ENCODE assay signal across 18 mouse cellular contexts in genomic region chr10:93287551-93288145, GRCm38 (mm10). TPM values are rescaled to one million over a fixed set of nuclear protein-coding genes. Genes with fewer than 3 reads are reported as not detected.
DNase-seq lines count a peak whose midpoint lies in the region; ATAC-seq and TF ChIP-seq lines count a peak whose summit lies in the region.
"Had no signal": no experiment of that assay in that cellular context is flagged by ENCODE, and none has a peak within 500 bp of the region (broad histone marks: within the 10 kb centered on the region; RNA-seq: fewer than 3 reads in every experiment).

No protein-coding gene starts in this region.

- no peak for ATAC-seq in heart, embryonic 12.5 days (ENCODE audit: insufficient number of reproducible peaks, low FRiP score)
- ATAC-seq in megakaryocyte, adult 5-6 weeks (ENCODE audit: poor library complexity, severe bottlenecking), result no peak
- no peak for ATAC-seq in intestine, postnatal 0 days
- ATAC-seq: liver, embryonic 12.5 days; midbrain, embryonic 16.5 days had no signal

- no peak overlapping the region for H3K4me3 ChIP-seq in heart, embryonic 12.5 days
- H3K4me3 ChIP-seq in megakaryocyte, embryonic 14.5 days (replicated peaks), result peak overlapping the region; percentile 14
- H3K4me3 ChIP-seq in brown adipose tissue, adult 24 weeks (ENCODE audit: insufficient read depth, low read depth, low read length), result no peak overlapping the region
- H3K4me3 ChIP-seq in intestine, postnatal 0 days (ENCODE audit: low read depth, low read length), result no peak overlapping the region
- H3K4me3 ChIP-seq: forebrain, embryonic 12.5 days; hindbrain, embryonic 12.5 days; limb, embryonic 13.5 days; liver, embryonic 12.5 days; stomach, embryonic 15.5 days had no signal

- peak overlapping the region; percentile 72 for H3K27ac ChIP-seq in heart, embryonic 12.5 days (ENCODE audit: poor library complexity, severe bottlenecking)
- peak overlapping the region; percentile 96 for H3K27ac ChIP-seq in brown adipose tissue, adult 24 weeks (replicated peaks; ENCODE audit: low read depth, low read length)
- H3K27ac ChIP-seq in intestine, postnatal 0 days (ENCODE audit: low read depth, low read length), result no peak overlapping the region
- H3K27ac ChIP-seq: forebrain, embryonic 12.5 days; hindbrain, embryonic 12.5 days; liver, embryonic 12.5 days; stomach, embryonic 15.5 days had no signal

- no peaks in the 10 kb centered on the region for H3K9me3 ChIP-seq in heart, embryonic 12.5 days (replicated peaks)
- peaks cover 6% of the 10 kb centered on the region; the same call in 1 of the 2 replicates for H3K9me3 ChIP-seq in megakaryocyte, embryonic 14.5 days
- no peaks in the 10 kb centered on the region for H3K9me3 ChIP-seq in intestine, postnatal 0 days (ENCODE audit: control insufficient read depth)
- H3K9me3 ChIP-seq: forebrain, embryonic 12.5 days; hindbrain, embryonic 12.5 days; limb, embryonic 13.5 days; liver, embryonic 12.5 days; stomach, embryonic 15.5 days had no signal

- no peak for TF ChIP-seq CTCF in intestine, postnatal 0 days (IDR thresholded peaks at IDR 0.05; ENCODE audit: low read depth)

- H3K9ac ChIP-seq in heart, embryonic 12.5 days, result no peak overlapping the region
- no peak overlapping the region for H3K9ac ChIP-seq in intestine, postnatal 0 days (ENCODE audit: low read depth, low read length)
- H3K9ac ChIP-seq: forebrain, embryonic 12.5 days; hindbrain, embryonic 12.5 days; limb, embryonic 13.5 days; liver, embryonic 12.5 days; stomach, embryonic 15.5 days had no signal

- H3K4me1 ChIP-seq in heart, embryonic 12.5 days (replicated peaks), result peaks cover 65% of the 10 kb centered on the region
- H3K4me1 ChIP-seq in megakaryocyte, embryonic 14.5 days, result peaks cover 42% of the 10 kb centered on the region
- peaks cover 31% of the 10 kb centered on the region for H3K4me1 ChIP-seq in brown adipose tissue, adult 24 weeks (ENCODE audit: control insufficient read depth, insufficient read depth, insufficient read length, low read length)
- no peaks in the 10 kb centered on the region for H3K4me1 ChIP-seq in intestine, postnatal 0 days (replicated peaks; ENCODE audit: control insufficient read depth, insufficient read depth, low read length)

- WGBS in heart, embryonic 12.5 days, result 68% methylated on average over 8 of the region's 8 CpGs
- WGBS in intestine, postnatal 0 days, result 80% methylated on average over 8 of the region's 8 CpGs

- peaks cover 26% of the 10 kb centered on the region for H3K36me3 ChIP-seq in heart, embryonic 12.5 days
- H3K36me3 ChIP-seq in megakaryocyte, embryonic 14.5 days (replicated peaks; ENCODE audit: low read length), result peaks cover 44% of the 10 kb centered on the region
- no peaks in the 10 kb centered on the region; the same call in 1 of the 2 replicates for H3K36me3 ChIP-seq in intestine, postnatal 0 days (ENCODE audit: control insufficient read depth, insufficient read depth)
- H3K36me3 ChIP-seq: forebrain, embryonic 12.5 days; hindbrain, embryonic 12.5 days; stomach, embryonic 15.5 days had no signal

- DNase-seq in heart, adult 9 months (ENCODE audit: low spot score in 2 of 2), result no peak
- DNase-seq in kidney, adult 8-10 months, result no peak
- DNase-seq: cerebellum, adult 11-12 months; kidney, adult 18-20 months; layer of hippocampus, adult 9-11 months; lung, adult 18-20 months; thymus, postnatal 25 days had no signal

- H3K4me2 ChIP-seq in heart, embryonic 12.5 days, result no peak overlapping the region
- H3K4me2 ChIP-seq in intestine, postnatal 0 days (replicated peaks; ENCODE audit: low read depth), result no peak overlapping the region
- H3K4me2 ChIP-seq: forebrain, embryonic 12.5 days; hindbrain, embryonic 12.5 days; limb, embryonic 13.5 days; liver, embryonic 12.5 days; stomach, embryonic 15.5 days had no signal

- no peaks in the 10 kb centered on the region for H3K27me3 ChIP-seq in heart, embryonic 12.5 days (replicated peaks)
- H3K27me3 ChIP-seq in megakaryocyte, embryonic 14.5 days (replicated peaks), result no peaks in the 10 kb centered on the region
- no peaks in the 10 kb centered on the region for H3K27me3 ChIP-seq in intestine, postnatal 0 days (replicated peaks; ENCODE audit: control insufficient read depth, insufficient read depth, low read length)
- H3K27me3 ChIP-seq: hindbrain, embryonic 12.5 days; limb, embryonic 13.5 days; liver, embryonic 12.5 days; stomach, embryonic 15.5 days had no signal

RNA-seq across cellular contexts. Expression of gene Elk3, which starts 23.3 kb away (rescaled TPM):
- polyA plus RNA-seq in heart, embryonic 12.5 days (2016; fragmentation: Nextera tagmentation; extraction: Ambion mirVana), result 36.8 and 41.0 TPM in 2 replicates
- polyA plus RNA-seq in megakaryocyte, embryonic 14.5 days (2012; ENCODE audit: insufficient read depth, low replicate concordance), result 6.0 and 12.6 TPM in 2 replicates
- total RNA-seq in megakaryocyte, adult 5-6 weeks (2015), result 27.1 and 29.4 TPM in 2 replicates
- 19.8 and 22.6 TPM in 2 replicates for total RNA-seq in megakaryocyte, adult 5-6 weeks (2017)
- 8.0 and 14.4 TPM in 2 replicates for polyA plus RNA-seq in brown adipose tissue, adult 24 weeks (2012; ENCODE audit: insufficient read depth, insufficient read length, missing spikeins)
- polyA plus RNA-seq in intestine, postnatal 0 days (2015; fragmentation: Nextera tagmentation; extraction: Ambion mirVana), result 14.2 and 16.4 TPM in 2 replicates
